Mouse (Mus musculus) layer of hippocampus, postnatal 14 days (tissue): ENCODE data around the gene Fam241b. TPM values are rescaled to one million over a fixed set of nuclear protein-coding genes. Genes with fewer than 3 reads are reported as not detected.

Experiments
- DNase-seq, 2 experiments: peaks; one replicate each; pipeline ENCODE4 v3.0.0; 2021 to 2022; ENCODE audit warnings: low spot score in 2 of 2, mixed read lengths in 1 of 2
- long read RNA-seq, 2 experiments: library from polyadenylated mRNA; stranded (forward); transcript quantifications; one replicate each; pipeline ENCODE4 v2.0.0; 2021
- total RNA-seq, 2 experiments: library from RNA; stranded (reverse); gene quantifications; 2 replicates each; pipeline ENCODE4 v1.2.3; 2021

The Fam241b gene
- total RNA-seq, result 10 to 100 TPM; 42.7 to 44.1 TPM
- long read RNA-seq, experiment 1, partial matches to known transcripts, result 0 of 6 reads
- long read RNA-seq, experiment 1, other reads (novel, unspliced or antisense), result 0 of 6 reads
- long read RNA-seq, experiment 2, partial matches to known transcripts, result 1 of 12 reads
- long read RNA-seq, experiment 2, other reads (novel, unspliced or antisense), result 3 of 12 reads

DNA sequence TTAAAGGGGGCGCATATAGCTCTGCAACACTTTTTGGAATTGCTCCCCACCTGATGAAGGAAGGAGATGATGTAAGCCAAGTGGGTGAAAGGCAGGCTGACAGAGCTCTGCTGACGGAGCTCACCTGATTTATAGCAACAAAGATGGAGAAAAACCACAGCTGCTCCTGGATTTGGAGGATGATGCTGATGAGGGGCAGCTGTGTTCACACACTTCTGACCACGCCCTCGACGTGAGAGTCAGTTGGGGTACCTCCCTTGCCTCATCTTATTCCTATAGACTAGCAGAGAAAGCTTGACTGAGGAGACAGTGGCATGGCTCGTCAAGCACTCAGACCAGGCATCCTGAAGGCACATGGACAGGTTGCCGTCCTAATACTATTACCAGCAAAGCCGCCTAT is at the start of gene Fam241b:
Fam241b (minus strand) TSS at position 101 of the 400 bp plus-strand sequence.
- DNase-seq, result no peak

DNA sequence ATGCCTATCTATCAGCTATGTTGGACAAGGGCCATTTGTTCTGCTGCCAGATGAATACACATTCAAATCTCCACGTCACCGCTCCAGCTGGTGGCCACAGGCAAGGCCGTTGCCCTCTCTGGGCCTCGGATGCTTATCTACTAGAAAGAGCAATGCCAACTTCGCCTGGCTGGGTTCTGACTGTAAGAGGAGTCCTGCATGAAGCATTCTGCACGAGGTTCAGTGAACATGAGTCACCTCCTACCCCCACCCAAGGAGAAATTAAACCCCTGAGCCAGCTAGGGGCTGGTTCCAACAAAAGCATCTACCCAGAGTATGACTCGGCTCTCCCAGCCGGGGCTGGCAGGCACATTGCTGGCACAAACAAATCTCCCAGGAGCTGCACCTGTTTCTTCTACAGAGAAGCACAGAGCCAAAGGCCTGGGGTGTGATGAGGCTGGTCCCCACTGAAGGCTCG is 49.0 kb upstream of the Fam241b start:
- DNase-seq, result peak; percentile 56 to 72

DNA sequence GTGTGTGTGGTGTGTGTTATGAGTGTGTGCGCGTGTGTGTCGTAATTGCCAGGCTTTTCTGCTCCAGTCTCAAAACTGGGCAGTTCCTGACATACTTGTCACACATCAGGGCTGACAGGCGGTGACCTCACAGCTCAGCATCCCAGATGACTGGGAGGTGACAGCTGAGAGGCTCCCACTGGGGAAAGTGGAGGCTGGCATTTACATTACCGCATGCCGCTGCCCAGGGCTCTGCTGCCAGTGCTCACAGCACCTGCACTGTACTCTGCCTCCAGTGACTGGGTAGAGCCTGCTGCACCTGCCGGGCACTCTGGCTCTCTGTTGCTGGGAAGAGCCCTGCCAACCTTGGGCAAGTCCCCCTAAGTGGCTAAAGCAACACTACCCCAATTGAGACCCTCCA is 47.1 kb upstream of the Fam241b start:
- no peak for DNase-seq

DNA sequence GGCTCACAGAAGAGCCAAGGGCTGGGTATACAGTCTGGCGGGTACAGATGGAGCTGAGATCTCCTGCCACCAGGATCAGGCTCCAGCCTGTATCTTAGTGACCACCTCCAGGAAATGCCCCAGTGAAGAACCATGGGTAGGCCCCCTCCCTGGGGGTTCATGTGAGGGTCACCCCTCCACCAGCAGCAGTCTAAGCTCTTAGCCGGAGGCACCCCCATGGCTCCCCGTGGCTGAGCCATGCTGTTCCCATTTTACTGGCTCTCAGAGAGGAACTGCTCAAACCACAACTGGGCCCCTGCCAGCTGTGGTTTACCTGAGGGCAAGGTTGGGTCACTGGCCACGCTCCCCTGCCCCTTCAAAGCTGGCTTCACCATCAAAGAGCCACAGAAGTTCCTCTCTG is 46.2 kb upstream of the Fam241b start:
- DNase-seq, result no peak

DNA sequence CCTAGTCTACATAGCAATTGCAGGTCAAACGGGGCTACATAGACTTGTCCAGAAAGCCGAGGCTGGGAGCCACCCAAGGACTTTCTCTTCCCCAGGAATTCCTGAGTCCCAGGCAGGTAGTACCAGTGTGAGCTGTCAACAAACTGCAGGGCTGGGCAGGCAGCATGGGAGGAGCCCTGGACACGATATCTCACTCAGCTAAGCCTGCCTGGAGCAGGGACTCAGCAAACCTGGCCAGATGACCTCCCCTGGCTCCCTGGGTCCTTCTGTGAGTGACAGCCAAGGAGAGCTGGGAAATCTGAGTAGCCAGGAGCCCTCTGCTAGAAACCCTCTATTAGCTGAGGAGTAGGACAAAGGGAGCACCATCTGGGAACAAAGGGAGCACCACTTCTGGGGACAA is 45.6 kb upstream of the Fam241b start:
- DNase-seq, result no peak

DNA sequence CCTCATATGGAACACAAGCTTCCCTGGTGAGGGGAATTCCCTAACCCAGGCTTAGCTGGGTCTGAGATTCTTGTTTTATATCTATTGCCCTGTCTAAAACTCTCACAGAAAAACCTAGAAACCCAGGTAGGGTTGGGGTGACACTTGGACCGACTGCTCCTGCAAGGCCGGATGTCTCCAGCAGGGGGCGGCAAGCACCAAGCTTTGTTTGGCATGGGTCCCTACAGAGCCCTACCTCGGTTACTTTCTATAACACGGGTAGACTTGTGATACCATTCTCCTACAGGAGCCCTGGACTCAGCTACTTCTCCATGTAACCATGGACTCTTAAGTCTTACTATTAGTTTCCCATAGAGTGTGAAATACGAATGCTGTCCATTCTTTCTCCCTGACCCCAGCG is 43.2 kb upstream of the Fam241b start:
- peak; percentile 81 for DNase-seq

DNA sequence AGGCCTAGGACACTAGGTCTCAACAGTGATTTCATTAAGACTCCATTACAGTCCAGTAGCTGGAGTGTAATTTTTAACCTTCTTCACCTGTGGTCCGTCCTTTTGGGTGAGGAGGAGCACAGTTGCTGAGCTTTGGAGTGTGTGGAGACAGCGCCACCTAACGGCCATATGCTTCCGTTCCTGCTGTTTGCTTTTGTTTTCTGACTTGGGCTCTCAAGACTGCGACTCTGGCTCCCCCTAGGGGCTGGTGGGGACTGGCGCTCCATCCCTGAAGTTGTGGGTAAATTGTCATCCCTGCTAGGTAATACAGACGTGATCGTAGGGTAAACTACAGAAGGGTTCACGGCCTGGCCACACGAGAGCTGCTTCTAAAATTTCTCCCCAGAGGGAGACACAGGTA is 39.3 kb upstream of the Fam241b start:
- DNase-seq, result peak; percentile 97 to 98

DNA sequence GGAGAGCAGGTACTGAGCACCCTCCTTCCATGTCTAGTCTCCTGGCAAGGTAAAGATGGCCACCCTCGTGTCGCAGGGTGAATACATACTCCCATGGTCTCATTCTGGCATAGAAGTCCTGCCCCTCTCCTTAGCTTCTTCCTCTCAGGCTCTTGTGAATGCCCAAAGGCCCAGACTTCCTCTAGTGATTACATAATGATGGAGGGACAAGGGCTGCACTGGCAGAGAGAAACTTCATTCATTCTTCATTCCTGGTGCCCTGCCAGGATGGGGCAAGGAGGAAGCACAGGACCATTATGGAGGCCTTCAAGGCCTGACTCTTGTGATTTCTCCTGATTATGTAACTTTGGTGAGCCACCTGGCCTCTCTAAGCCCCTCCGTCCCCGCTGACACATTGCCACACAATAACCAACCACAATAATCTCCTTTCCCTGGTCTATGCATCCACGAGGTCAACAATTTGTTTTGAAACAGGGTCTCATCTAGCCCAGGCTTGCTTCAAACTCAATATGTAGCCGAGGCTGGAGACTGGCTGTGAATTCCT is 38.8 kb upstream of the Fam241b start:
- no peak for DNase-seq

DNA sequence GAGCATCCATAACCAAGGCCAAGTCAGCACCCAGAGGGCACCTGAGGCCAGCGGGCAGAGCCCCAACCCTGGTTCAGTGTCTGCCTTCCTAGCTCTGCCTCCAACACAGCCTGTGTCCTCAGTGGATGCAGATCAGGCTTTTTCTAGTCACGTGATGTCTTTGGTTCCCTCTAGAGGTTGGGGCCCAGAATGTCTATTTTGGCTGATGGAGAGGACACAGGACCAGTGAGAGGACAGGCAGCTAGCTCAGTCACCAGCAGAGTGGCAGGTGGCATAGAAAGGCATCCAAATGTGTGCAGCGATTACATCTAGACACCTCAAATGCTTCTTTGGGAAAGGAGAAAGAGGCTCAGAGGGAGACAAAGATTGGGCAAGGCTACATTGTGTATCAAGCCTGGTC is 38.0 kb upstream of the Fam241b start:
- DNase-seq, result no peak

DNA sequence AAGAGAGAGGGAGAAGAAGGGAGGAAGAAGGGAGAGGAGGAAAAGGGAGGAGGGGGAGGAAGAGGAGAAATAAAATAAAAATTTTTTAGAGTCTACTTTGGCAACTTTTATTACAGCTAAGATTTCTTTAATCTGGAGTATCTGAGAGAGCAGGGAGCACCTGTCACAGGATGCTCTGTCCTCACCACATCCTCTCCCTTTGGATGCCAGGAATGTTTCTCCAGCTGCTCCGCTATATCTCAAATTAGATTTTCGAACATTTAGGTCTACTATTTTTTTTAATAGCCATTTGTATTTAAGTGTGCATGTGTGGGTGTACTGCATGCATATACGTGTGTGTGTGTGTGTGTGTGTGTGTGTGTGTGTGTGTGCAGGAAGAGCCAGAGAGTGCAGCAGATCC is 36.2 kb upstream of the Fam241b start:
- no peak for DNase-seq

DNA sequence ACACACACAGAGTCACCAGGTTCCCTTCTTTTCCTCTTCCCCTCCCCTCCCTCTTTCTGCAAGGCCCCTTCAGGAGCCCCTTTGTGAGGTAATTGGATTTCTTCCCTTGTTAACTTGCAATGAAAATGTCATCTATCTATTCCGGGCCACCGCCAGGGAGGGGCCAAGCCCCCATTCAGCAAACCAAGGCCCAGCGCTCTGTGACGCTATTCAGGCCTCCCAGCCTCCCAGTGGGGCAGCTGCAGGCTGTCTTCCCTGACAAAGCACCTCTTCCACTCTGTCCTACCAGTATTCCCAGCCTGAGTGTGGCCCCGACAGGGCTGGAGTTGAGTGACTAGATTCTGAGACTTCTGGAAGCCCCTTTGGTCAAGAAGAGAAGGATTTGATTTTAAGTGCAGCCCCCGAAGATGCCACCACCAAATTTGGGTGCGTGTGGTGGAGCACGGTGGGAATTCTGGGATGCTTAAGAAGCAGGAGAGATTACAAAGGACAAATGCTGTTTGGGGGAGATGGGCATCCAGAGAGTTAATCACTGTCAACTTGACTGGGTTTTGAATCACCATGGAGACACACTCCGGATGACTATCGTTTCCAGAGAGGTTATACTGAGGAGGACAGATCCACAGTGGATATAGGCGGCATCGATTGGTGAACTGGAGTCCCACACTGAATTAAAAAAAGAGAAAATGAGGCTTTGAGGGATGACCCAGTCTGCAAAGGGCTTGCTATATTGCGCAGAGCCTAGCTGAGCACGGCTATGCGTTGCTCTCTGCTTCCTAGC is 31.0 kb upstream of the Fam241b start:
- no peak for DNase-seq

DNA sequence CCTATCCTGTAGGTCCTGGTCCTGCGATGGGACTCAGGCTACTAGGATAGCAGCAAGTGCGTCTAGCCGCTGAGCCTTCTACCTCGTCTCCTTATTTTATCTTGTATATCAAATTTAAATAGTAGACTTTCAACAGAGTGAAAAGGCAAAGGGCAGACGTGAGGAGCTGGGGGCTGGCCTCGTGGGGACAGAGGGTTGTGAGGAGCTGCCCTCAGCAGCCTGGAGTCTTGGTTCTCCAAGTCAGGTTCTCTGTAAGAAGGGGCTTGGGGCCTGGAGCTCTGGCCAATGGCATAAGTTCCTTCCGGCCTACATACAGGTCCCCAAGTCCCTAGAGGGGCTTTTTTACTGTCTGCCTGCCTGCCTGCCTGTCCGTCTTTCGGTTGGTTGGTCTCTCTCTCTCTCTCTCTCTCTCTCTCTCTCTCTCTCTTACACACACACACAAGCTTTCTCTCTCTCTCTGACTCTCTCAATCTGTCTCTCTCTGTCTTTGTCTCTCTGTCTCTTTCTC is 30.3 kb upstream of the Fam241b start:
- no peak for DNase-seq

DNA sequence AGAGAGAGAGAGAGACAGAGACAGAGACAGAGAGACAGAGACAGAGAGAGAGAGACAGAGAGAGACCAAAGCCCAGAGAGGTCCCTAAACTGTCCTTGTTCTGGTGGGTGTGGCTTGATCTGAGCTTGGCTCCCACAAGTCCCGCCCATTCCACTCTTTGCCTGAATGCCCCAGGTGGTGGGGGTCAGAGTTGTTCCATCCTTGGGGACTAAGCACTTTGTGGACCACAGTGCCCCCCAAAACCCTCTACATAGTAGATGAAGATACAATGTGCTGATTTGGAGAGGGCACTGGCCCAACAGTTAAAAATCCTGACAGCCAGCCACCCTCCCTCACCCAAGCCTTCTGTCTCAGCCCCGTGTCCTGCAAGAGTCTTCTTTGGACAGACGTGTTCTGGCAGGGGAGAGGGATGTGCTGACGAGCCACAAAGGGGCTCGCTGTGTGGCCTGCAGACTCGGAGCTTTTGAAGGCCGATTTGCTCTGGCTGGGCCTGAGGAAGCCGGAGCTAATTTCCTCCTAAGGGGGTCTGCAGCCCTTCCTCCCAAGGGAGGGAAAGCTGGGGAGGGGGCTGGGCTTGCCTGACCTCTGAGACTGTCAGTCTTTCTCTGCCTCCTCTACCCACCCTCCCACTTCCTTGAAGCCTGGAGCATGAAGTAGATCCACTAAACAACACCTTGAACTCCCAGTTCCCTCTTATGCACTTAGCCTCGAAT is 29.3 kb upstream of the Fam241b start:
- DNase-seq, result no peak

DNA sequence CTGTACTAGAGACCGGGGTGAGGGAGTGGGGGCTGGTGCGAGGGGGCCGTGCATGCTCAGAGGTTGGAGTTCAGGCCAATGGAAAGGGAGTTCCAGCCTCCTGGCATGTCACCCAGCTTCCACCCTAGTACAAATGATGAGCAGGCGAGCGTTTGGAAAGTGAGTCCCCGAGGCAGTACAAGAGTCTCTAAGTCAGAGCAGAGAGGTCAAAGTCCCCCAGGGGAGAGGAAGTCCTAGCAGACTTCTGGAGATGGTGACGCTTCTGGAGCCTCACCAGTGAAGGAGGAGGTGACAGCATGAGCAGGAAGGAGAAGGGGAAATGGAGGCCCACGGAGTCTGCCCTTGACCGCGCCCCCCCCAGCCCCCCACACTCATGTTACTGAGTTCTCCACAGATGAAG is 18.7 kb upstream of the Fam241b start:
- DNase-seq, result no peak

DNA sequence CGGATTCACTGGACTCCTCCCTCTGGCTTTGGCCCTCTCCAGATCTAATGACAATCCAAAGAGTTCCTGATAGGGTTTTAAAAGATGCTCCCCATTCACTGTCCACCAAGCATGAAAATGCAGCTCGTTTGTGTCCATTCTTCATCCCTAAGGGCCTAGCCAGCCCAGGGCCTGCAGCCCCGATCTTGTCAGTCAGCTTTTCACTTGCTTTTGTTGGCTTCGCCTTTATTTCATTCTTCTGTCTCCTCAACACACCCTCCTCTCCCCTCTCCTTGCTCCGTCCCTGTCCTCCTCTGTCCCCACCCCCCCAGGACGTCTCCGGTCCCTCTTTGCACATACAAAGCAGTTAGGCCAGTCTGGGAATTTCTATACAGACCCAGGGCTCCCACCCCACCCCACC is 6.2 kb upstream of the Fam241b start:
- no peak for DNase-seq

DNA sequence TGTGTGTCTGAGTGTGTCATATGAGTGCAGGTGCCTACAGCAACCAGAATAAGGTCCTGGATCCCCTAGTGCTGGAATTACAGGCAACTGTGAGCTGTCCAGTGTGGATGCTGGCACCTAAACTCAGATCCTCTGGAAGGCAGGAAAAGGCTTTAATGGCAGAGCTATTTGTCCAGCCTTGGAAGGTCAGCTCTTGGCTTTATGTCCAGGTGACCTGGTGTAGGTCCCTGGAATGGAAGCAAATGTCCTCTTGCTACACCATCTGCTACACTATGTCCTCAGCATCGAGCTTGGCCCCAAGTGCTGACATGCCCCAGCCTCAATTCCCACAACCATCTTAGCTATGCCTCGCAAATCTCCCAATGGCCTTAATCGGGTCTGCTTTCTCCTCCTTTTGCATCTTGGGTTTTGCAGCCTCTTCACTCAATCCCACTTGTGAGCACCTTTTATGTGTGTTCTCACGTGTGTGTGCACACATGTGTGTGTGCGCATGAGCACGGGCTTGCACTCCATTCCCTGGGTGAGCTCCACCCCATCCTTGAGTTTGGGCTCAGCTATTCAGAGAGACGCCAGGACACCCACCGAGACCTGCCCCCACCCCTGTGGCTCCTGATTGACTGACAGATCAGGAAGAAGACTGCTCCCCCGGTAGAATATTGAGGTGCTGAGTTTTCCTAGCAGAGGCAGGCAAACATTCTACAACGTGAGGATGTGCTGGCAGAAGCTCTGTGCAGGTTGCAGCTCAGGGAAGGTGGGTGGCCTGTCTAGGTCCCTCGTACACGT is 3.9 kb upstream of the Fam241b start:
- no peak for DNase-seq

DNA sequence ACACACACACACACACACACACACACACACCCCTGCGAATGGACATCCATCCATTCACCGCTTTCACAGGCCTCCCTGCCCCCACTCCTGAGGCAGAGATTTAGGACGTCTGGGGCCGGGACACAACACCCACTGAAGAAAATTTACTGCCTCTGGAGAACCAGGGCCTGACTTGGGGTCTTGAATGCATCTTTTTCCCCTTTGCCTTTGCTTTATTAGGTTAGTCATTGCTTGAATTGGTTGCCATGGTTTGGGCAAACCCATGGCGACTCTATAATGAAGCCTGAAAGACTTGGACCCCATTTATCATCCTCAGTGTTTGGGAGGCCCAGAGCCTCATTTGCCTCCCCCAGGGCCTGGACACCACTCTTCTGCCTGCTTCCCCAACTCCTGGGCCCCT is 2.2 kb upstream of the Fam241b start:
- no peak for DNase-seq

DNA sequence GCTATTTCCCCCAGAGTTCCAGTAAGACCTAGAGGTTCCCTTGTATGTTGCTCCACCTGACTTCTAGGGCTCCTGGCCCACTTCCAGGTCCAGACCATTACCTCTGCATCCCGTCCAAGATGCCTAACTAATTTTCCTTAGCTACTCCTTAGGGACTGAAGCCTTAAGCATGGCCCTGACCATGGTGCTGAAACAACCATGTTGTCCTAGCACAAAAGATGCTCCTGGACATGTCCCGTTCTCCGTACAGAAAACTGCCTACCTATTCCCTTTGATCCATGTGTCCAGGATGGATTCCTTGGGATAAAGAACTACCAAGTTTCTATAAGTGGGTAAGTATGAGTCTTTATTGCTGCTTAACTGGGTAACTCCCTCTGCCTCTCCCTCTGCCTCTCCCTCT is 5.7 kb downstream of the Fam241b start:
- no peak for DNase-seq

DNA sequence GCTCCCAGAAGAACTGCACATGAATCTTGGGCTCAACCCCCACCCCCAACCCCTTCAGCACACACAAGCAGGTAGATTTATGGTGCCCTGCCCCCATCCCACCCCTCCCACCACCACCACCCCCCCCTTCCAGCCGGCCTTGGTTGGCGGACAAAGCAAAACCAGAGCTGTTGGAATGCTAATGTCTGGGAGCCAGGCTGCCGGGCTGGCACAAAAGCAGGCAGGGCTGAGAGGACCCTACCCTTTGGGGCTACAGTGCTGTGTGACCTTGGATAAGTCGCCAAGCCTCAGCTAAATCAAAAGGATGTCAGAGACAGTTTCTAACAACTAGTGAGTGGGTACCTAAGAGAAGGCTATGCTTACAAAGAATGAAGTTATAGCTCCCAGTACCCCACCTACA is 6.6 kb downstream of the Fam241b start:
- no peak for DNase-seq

DNA sequence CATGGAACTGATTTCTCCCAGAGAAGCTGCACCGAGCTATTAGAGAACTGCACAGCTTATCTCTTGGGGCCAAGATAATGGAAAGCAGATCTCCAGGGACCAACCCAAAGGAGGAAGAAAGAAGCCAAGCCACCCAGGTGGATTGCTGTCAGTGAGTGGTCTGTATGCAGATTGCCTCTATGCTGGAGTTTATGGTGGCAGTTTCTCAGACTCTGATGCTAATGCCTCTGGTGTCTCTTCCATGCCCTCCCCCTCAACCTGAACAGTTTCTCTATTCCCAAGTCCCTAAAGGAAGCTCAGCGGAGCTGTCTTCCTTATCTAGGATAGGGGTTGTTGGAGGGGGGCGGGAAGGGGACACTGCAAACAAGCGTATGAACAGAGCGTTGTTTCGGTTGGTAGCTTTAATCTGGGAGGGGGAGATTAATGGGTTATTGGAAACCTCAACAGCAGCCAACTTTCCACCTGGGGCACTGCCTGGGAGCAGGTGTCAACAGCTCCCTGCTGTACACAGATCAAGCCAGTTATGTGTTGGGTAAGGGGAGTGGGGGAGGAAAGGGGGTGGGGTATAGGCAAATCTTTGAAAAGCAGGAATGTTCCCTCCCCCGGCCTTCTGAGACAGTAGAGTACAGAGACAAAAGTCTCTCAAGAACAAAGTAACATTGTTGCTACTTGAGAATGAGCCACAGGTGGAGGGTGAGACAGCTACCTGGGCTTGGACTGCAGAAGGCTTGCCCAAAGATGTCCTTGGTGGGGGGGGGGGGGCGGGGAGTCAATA is 7.8 kb downstream of the Fam241b start:
- DNase-seq, result no peak
